Mouse (Mus musculus) ES-E14 (cell line): ENCODE measurements around the gene Pbld2. TPM values are rescaled to one million over a fixed set of nuclear protein-coding genes. Genes with fewer than 3 reads are reported as not detected.

Source experiments
- DNase-seq: peaks from one replicate; pipeline ENCODE4 v3.0.0-alpha.2; 2013; ENCODE audit warnings: low read depth, low spot score
- H3K27ac ChIP-seq: 2 replicates; pipeline ENCODE4 v1.5.1; 2012; ENCODE audit warnings: low read depth, mild to moderate bottlenecking, low read length, moderate library complexity, mixed read lengths; ENCODE audit not compliant: poor library complexity, insufficient read depth, severe bottlenecking
- H3K36me3 ChIP-seq: 2 replicates; pipeline ENCODE4 v1.6.1; 2012; ENCODE audit warnings: mild to moderate bottlenecking, low read length, moderate library complexity, mixed read lengths; ENCODE audit not compliant: control insufficient read depth, poor library complexity, insufficient read depth, severe bottlenecking
- H3K4me1 ChIP-seq, 2 experiments: fragments of 150-350 bp in 1 of 2; sonication (generic) in 1 of 2; 2 replicates each; pipeline ENCODE4 v1.6.1; 2012; ENCODE audit warnings: low read length in 2 of 2, mild to moderate bottlenecking in 1 of 2, mixed read lengths in 1 of 2; ENCODE audit not compliant: control insufficient read depth in 2 of 2, insufficient read depth in 2 of 2, poor library complexity in 1 of 2
- H3K4me3 ChIP-seq, 2 experiments: fragments of 150-350 bp in 1 of 2; sonication (generic) in 1 of 2; 2 replicates each; pipeline ENCODE4 v1.5.1; 2012; ENCODE audit warnings: low read length in 2 of 2, low read depth in 1 of 2, mild to moderate bottlenecking in 1 of 2, mixed read lengths in 1 of 2; ENCODE audit not compliant: insufficient read depth in 1 of 2, poor library complexity in 1 of 2, severe bottlenecking in 1 of 2
- H3K9ac ChIP-seq: 2 replicates; pipeline ENCODE4 v1.6.1; 2012; ENCODE audit warnings: low read depth, mild to moderate bottlenecking, low read length, mixed read lengths; ENCODE audit not compliant: poor library complexity, insufficient read depth, severe bottlenecking
- H3K9me3 ChIP-seq: fragments of 150-350 bp; sonication (generic); 2 replicates; pipeline ENCODE4 v1.6.1; 2012; ENCODE audit warnings: low read depth, mild to moderate bottlenecking, low read length; ENCODE audit not compliant: control insufficient read depth, insufficient read depth
- CHD2 ChIP-seq: IDR thresholded peaks from 2 replicates; pipeline ENCODE4 v1.6.1; 2014; ENCODE audit warnings: mild to moderate bottlenecking, low read depth, low read length, inconsistent platforms
- HCFC1 ChIP-seq: IDR thresholded peaks from 2 replicates; pipeline ENCODE4 v1.6.1; 2012; ENCODE audit warnings: low read length, inconsistent platforms, borderline replicate concordance; ENCODE audit not compliant: insufficient read depth
- MAFK ChIP-seq: IDR thresholded peaks from 2 replicates; pipeline ENCODE4 v1.6.1; 2014; ENCODE audit warnings: mild to moderate bottlenecking, low read depth, low read length, inconsistent platforms; ENCODE audit not compliant: insufficient read depth
- ZC3H11A ChIP-seq: IDR thresholded peaks from 2 replicates; pipeline ENCODE4 v1.6.1; 2012; ENCODE audit warnings: low read depth, mild to moderate bottlenecking, inconsistent platforms, low read length, borderline replicate concordance
- ZNF384 ChIP-seq: IDR thresholded peaks from 2 replicates; pipeline ENCODE4 v1.6.1; 2012; ENCODE audit warnings: low read depth, low read length, inconsistent platforms
- in situ Hi-C, 2 experiments: fragments of 600-800 bp; cut with MboI; formaldehyde crosslinking; loops; one replicate each; pipeline ENCODE4 v1.15.1; 2025; ENCODE audit warnings: low sequenced_read_pairs in 2 of 2, inconsistent platforms in 1 of 2; ENCODE audit not compliant: unreplicated experiment in 2 of 2
- total RNA-seq: library from RNA; depleted of rRNA; stranded (reverse); fragments of 300-350 nt; gene quantifications from 2 replicates; pipeline ENCODE4 v1.2.3, GENCODE M21; 2012

The Pbld2 gene
- total RNA-seq, 1 experiment, result 0.58 TPM

DNA sequence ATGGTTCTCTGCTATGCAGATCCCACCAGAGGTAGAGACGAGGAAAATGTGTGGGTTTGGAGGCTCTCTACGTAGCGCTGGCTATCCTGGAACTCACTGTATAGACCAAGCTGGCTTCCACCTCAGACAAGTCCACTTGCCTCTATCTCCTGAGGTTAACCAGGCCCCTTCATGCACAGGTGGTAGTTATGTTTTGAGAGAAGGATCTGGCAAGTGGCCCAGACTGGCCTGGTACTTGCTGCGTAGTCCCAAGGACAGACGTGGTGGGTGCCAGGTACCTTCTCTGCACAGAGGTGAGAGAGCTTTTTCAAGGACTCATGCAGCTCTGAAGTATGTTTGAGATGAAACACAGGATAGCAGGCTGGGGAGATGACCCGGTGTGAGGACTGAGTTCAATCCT, 39.6 kb upstream of the Pbld2 start:
- Histone ChIP-seq H3K9me3 (no peaks in the 10 kb centered on the region), H3K9ac (no peak overlapping the region), H3K27ac (no peak overlapping the region), H3K4me1 (peaks cover 0 to 2% of the 10 kb centered on the region in 2 experiments; a peak in 1 of 4 replicates), H3K4me3 (no peak overlapping the region), H3K36me3 (peaks cover 7% of the 10 kb centered on the region; the same call in 1 of the 2 replicates)
- no peak for DNase-seq
- TF ChIP-seq ZC3H11A (no peak), CHD2 (no peak), HCFC1 (no peak)
- in situ Hi-C loops, result no loop called here

DNA sequence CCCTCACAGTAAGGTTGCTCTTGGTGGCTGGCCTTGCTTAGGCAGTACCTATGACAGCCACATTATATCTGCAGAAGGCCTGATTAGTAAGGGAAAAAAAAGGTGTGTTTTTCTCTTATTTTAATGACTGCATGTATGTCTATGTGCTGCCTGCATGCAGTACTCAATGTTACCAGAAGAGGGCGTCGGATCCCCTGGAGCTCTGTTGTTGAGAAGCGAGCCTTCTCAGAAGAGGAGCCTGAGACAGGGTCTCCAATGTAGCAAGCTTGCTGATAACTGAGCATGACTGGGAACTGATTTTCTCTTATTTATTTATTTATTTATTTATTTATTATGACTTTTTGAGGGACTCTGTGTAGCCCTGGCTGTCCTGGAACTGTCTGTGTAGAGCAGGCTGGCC, 36.8 kb upstream of the Pbld2 start:
- no peak overlapping the region for H3K4me3 ChIP-seq
- no peaks in the 10 kb centered on the region for H3K9me3 ChIP-seq
- H3K4me1 ChIP-seq, result no peaks in the 10 kb centered on the region
- in situ Hi-C loops, result no loop called here
- DNase-seq, result peak; percentile 73
- no peak overlapping the region for H3K9ac ChIP-seq
- H3K36me3 ChIP-seq, result peaks cover 24% of the 10 kb centered on the region; the same call in 1 of the 2 replicates
- H3K27ac ChIP-seq, result no peak overlapping the region
- TF ChIP-seq ZC3H11A (peak; percentile 45; the same call in 1 of the 2 replicates), HCFC1 (no peak), ZNF384 (no peak), CHD2 (no peak), MAFK (no peak)

DNA sequence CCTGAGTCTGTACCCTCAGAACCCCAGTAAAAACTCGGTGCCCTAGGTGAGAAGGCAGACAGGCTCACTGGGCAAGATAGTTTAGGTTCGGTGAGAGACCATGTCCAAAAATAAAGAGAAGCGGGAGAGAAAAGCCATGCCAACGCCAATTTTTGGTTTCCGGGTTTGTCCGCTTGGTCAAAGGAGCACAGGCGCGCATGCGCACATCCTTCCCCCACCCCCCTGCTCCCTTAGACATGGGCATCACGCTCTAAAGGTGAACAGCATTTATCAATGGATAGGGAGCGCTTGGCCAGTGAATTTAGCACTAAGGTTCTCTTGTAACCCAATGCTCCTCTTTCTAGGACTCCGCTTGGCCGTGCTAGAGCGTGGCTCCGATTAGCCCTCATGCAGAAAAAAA, 33.5 kb upstream of the Pbld2 start:
- in situ Hi-C loops, result no loop called here
- no peaks in the 10 kb centered on the region for H3K9me3 ChIP-seq
- H3K9ac ChIP-seq, result peak overlapping the region; percentile 52; the same call in 1 of the 2 replicates
- no peak for DNase-seq
- peaks cover 0 to 9% of the 10 kb centered on the region in 2 experiments; a peak in 3 of 4 replicates for H3K4me1 ChIP-seq
- H3K27ac ChIP-seq, result no peak overlapping the region
- peak overlapping the region; percentile 33 to 50; a peak in 3 of 4 replicates for H3K4me3 ChIP-seq
- H3K36me3 ChIP-seq, result peaks cover 29% of the 10 kb centered on the region; the same call in 1 of the 2 replicates
- no peak for TF ChIP-seq CHD2
- TF ChIP-seq ZC3H11A, result no peak
- no peak for TF ChIP-seq HCFC1
- TF ChIP-seq ZNF384, result no peak
- TF ChIP-seq MAFK, result no peak

DNA sequence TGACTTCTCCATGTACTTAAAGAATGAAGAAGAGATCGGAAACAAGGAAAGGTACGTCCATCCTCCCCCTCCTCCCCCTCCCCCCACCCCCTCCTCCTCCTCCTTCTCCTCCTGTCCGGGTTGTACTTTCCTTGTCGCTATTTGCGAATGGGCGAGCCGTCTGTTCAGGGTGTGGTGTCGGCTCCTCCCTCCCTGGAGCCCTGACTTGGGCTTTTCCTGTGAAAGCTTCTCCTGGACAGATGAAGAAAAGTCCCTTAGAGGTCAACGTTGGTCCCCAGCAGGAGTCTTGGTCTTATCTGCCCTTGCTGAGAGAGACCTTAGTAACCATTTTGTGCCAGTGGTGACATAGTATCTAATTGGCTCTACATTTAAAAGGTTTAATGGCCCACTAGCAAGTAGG, 30.1 kb upstream of the Pbld2 start:
- TF ChIP-seq CHD2 (no peak), ZNF384 (no peak)
- Histone ChIP-seq H3K4me1 (peaks cover 0 to 9% of the 10 kb centered on the region in 2 experiments; a peak in 3 of 4 replicates), H3K9ac (no peak overlapping the region; the same call in 1 of the 2 replicates), H3K9me3 (no peaks in the 10 kb centered on the region), H3K27ac (no peak overlapping the region; the same call in 1 of the 2 replicates), H3K4me3 (no peak overlapping the region), H3K36me3 (peaks cover 47% of the 10 kb centered on the region)
- peak; percentile 24 for DNase-seq
- in situ Hi-C loops, result no loop called here

DNA sequence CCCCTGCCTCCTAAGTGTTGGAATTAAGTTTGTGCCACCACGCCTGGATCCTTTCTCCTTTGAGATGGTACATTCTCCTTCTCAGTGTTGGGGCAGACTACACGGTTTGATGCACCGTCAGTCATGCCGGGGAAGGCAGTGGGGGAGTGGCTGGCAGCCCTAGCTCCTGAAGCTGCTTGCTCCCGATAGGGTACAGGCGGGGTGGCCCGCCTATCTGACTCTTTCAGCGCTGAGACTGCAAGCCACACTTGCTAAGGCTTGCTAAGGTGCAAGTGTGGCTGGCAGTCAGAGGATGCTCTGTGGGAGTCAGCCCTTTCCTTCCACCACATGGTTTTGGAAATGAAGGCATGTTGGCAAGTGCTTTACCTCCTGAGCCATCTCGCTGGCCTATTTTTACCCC, 23.5 kb upstream of the Pbld2 start:
- DNase-seq, result no peak

More for the DNA sequence above, 23.5 kb upstream of the Pbld2 start:
- Histone ChIP-seq H3K9ac (no peak overlapping the region), H3K27ac (no peak overlapping the region), H3K36me3 (peaks cover 47% of the 10 kb centered on the region), H3K9me3 (no peaks in the 10 kb centered on the region), H3K4me1 (no peaks in the 10 kb centered on the region), H3K4me3 (no peak overlapping the region)
- in situ Hi-C loops, result no loop called here
- TF ChIP-seq CHD2, result no peak
- no peak for TF ChIP-seq ZNF384
- no peak for TF ChIP-seq HCFC1
- TF ChIP-seq MAFK, result no peak
- no peak for TF ChIP-seq ZC3H11A
